Mouse (Mus musculus): ENCODE data around the gene Saal1. TPM values are rescaled to one million over a fixed set of nuclear protein-coding genes. Genes with fewer than 3 reads are reported as not detected.

The Saal1 gene
- polyA plus RNA-seq, 1 experiment from 2014 or later, result 32.9 TPM

- Histone ChIP-seq H3K4me2 (no peak overlapping the region), H3K9me3 (no peaks in the 10 kb centered on the region), H3K4me1 (peaks cover 17% of the 10 kb centered on the region), H3K36me3 (no peaks in the 10 kb centered on the region), H3K27ac (no peak overlapping the region), H3K9ac (no peak overlapping the region), H3K27me3 (peaks cover 16% of the 10 kb centered on the region), H3K4me3 (no peak overlapping the region)
- no peak for ATAC-seq (ENCODE audit: borderline replicate concordance, extremely low read depth, low FRiP score, low TSS enrichment)
- 63% methylated on average over 3 of the region's 3 CpGs for WGBS
These were observed 13.4 kb upstream of the Saal1 start for GRCm38 (mm10) chr7:46723849-46724248.

- Histone ChIP-seq H3K27me3 (peaks cover 21% of the 10 kb centered on the region), H3K36me3 (no peaks in the 10 kb centered on the region), H3K4me2 (no peak overlapping the region), H3K9me3 (no peaks in the 10 kb centered on the region), H3K9ac (no peak overlapping the region), H3K4me1 (peaks cover 18% of the 10 kb centered on the region), H3K4me3 (no peak overlapping the region), H3K27ac (no peak overlapping the region)
- 90% methylated on average over 6 of the region's 6 CpGs for WGBS
- ATAC-seq (ENCODE audit: borderline replicate concordance, extremely low read depth, low FRiP score, low TSS enrichment), result no peak
These were observed 12.9 kb upstream of the Saal1 start for GRCm38 (mm10) chr7:46723354-46723753.

GRCm38 (mm10) chr7:46720460-46720859, 10.0 kb upstream of the Saal1 start:
- no peak overlapping the region for H3K27ac ChIP-seq
- ATAC-seq (ENCODE audit: borderline replicate concordance, extremely low read depth, low FRiP score, low TSS enrichment), result no peak

GRCm38 (mm10) chr7:46719526-46719925, 9.0 kb upstream of the Saal1 start:
- 43% methylated on average over 7 of the region's 7 CpGs for WGBS
- H3K36me3 ChIP-seq, result no peaks in the 10 kb centered on the region
- peak; percentile 86 for ATAC-seq (ENCODE audit: borderline replicate concordance, extremely low read depth, low FRiP score, low TSS enrichment)

More at GRCm38 (mm10) chr7:46720460-46720859, 10.0 kb upstream of the Saal1 start:
- no peak overlapping the region for H3K9ac ChIP-seq
- no peak overlapping the region for H3K4me2 ChIP-seq
- no peaks in the 10 kb centered on the region for H3K36me3 ChIP-seq
- WGBS, result 57% methylated on average over 9 of the region's 9 CpGs
- no peak overlapping the region for H3K4me3 ChIP-seq
- no peaks in the 10 kb centered on the region for H3K9me3 ChIP-seq
- peaks cover 23% of the 10 kb centered on the region for H3K27me3 ChIP-seq
- peaks cover 36% of the 10 kb centered on the region for H3K4me1 ChIP-seq

GRCm38 (mm10) chr7:46718591-46719270, 8.3 kb upstream of the Saal1 start:
- Histone ChIP-seq H3K9ac (no peak overlapping the region), H3K4me2 (no peak overlapping the region), H3K4me3 (no peak overlapping the region), H3K27ac (no peak overlapping the region), H3K9me3 (no peaks in the 10 kb centered on the region), H3K27me3 (peaks cover 19% of the 10 kb centered on the region; the same call in 1 of the 2 replicates), H3K4me1 (peaks cover 36% of the 10 kb centered on the region), H3K36me3 (no peaks in the 10 kb centered on the region)
- 75% methylated on average over 7 of the region's 7 CpGs for WGBS
- ATAC-seq (ENCODE audit: borderline replicate concordance, extremely low read depth, low FRiP score, low TSS enrichment), result 0 out of 2 replicates have a peak, but pooled peaks have one; percentile 3

More at GRCm38 (mm10) chr7:46719526-46719925, 9.0 kb upstream of the Saal1 start:
- H3K27ac ChIP-seq, result no peak overlapping the region
- no peak overlapping the region for H3K9ac ChIP-seq
- H3K4me3 ChIP-seq, result no peak overlapping the region
- no peaks in the 10 kb centered on the region for H3K9me3 ChIP-seq
- no peak overlapping the region for H3K4me2 ChIP-seq
- H3K27me3 ChIP-seq, result peaks cover 20% of the 10 kb centered on the region
- peaks cover 36% of the 10 kb centered on the region for H3K4me1 ChIP-seq

- WGBS, result 25% methylated on average over 5 of the region's 5 CpGs
- Histone ChIP-seq H3K27ac (no peak overlapping the region), H3K36me3 (no peaks in the 10 kb centered on the region), H3K4me3 (no peak overlapping the region), H3K9me3 (no peaks in the 10 kb centered on the region), H3K4me2 (no peak overlapping the region; the same call in 1 of the 2 replicates), H3K4me1 (peaks cover 36% of the 10 kb centered on the region), H3K27me3 (peaks cover 22% of the 10 kb centered on the region; the same call in 1 of the 2 replicates), H3K9ac (no peak overlapping the region)
- ATAC-seq (ENCODE audit: borderline replicate concordance, extremely low read depth, low FRiP score, low TSS enrichment), result no peak
These were observed 6.4 kb upstream of the Saal1 start for GRCm38 (mm10) chr7:46716897-46717296.

GRCm38 (mm10) chr7:46715600-46715999, 5.1 kb upstream of the Saal1 start, which contains the start of gene Saa3:
Saa3 (minus strand) TSS chr7:46715700.
- peaks cover 22% of the 10 kb centered on the region; the same call in 1 of the 2 replicates for H3K27me3 ChIP-seq
- no peak for ATAC-seq (ENCODE audit: borderline replicate concordance, extremely low read depth, low FRiP score, low TSS enrichment)
- H3K9me3 ChIP-seq, result no peaks in the 10 kb centered on the region
- H3K4me2 ChIP-seq, result no peak within 1 kb of the TSS
- 76% methylated on average over 5 of the region's 5 CpGs for WGBS
- H3K36me3 ChIP-seq, result no peaks in the 10 kb centered on the region
- no peak within 1 kb of the TSS for H3K4me3 ChIP-seq
- H3K4me1 ChIP-seq, result peaks cover 36% of the 10 kb centered on the region
- no peak within 1 kb of the TSS for H3K27ac ChIP-seq
- 0 out of 2 replicates have a peak within 1 kb of the TSS, but pooled peaks have one; percentile 2 for H3K9ac ChIP-seq

GRCm38 (mm10) chr7:46714518-46714917, 4.0 kb upstream of the Saal1 start:
- no peak for ATAC-seq (ENCODE audit: borderline replicate concordance, extremely low read depth, low FRiP score, low TSS enrichment)
- WGBS, result 27% methylated on average over 6 of the region's 6 CpGs
- Histone ChIP-seq H3K9me3 (no peaks in the 10 kb centered on the region), H3K4me3 (no peak overlapping the region), H3K27ac (no peak overlapping the region), H3K36me3 (no peaks in the 10 kb centered on the region), H3K4me2 (no peak overlapping the region), H3K27me3 (peaks cover 22% of the 10 kb centered on the region; the same call in 1 of the 2 replicates), H3K4me1 (peaks cover 28% of the 10 kb centered on the region), H3K9ac (no peak overlapping the region)

- no peaks in the 10 kb centered on the region for H3K36me3 ChIP-seq
- no peak for ATAC-seq (ENCODE audit: borderline replicate concordance, extremely low read depth, low FRiP score, low TSS enrichment)
- H3K4me2 ChIP-seq, result no peak overlapping the region
- no peak overlapping the region for H3K27ac ChIP-seq
- peaks cover 6% of the 10 kb centered on the region; the same call in 1 of the 2 replicates for H3K27me3 ChIP-seq
- no peak overlapping the region for H3K9ac ChIP-seq
- H3K4me3 ChIP-seq, result no peak overlapping the region
- H3K9me3 ChIP-seq, result no peaks in the 10 kb centered on the region
- 56% methylated on average over 6 of the region's 6 CpGs for WGBS
- peaks cover 21% of the 10 kb centered on the region for H3K4me1 ChIP-seq
These were observed 1.8 kb upstream of the Saal1 start for GRCm38 (mm10) chr7:46712250-46712649.

GRCm38 (mm10) chr7:46700521-46701025, 9.9 kb downstream of the Saal1 start:
- no peak for ATAC-seq (ENCODE audit: borderline replicate concordance, extremely low read depth, low FRiP score, low TSS enrichment)
- H3K4me3 ChIP-seq, result no peak overlapping the region
- H3K27ac ChIP-seq, result no peak overlapping the region
- 93% methylated on average over 6 of the region's 6 CpGs for WGBS
- H3K4me2 ChIP-seq, result no peak overlapping the region
- H3K9me3 ChIP-seq, result no peaks in the 10 kb centered on the region
- H3K36me3 ChIP-seq, result peaks cover 86% of the 10 kb centered on the region
- no peaks in the 10 kb centered on the region for H3K27me3 ChIP-seq
- H3K9ac ChIP-seq, result no peak overlapping the region
- no peaks in the 10 kb centered on the region for H3K4me1 ChIP-seq

GRCm38 (mm10) chr7:46696754-46697153, 13.7 kb downstream of the Saal1 start:
- Histone ChIP-seq H3K36me3 (peaks cover 68% of the 10 kb centered on the region), H3K4me3 (no peak overlapping the region), H3K9me3 (no peaks in the 10 kb centered on the region), H3K27ac (no peak overlapping the region), H3K9ac (no peak overlapping the region), H3K4me1 (no peaks in the 10 kb centered on the region), H3K4me2 (no peak overlapping the region), H3K27me3 (no peaks in the 10 kb centered on the region)
- 86% methylated on average over 1 of the region's 1 CpGs for WGBS
- ATAC-seq (ENCODE audit: borderline replicate concordance, extremely low read depth, low FRiP score, low TSS enrichment), result no peak

GRCm38 (mm10) chr7:46686827-46687226, 23.7 kb downstream of the Saal1 start:
- H3K27me3 ChIP-seq, result no peaks in the 10 kb centered on the region
- no peaks in the 10 kb centered on the region for H3K9me3 ChIP-seq
- 82% methylated on average over 5 of the region's 5 CpGs for WGBS
- no peak overlapping the region for H3K27ac ChIP-seq
- H3K4me3 ChIP-seq, result no peak overlapping the region
- no peak for ATAC-seq (ENCODE audit: borderline replicate concordance, extremely low read depth, low FRiP score, low TSS enrichment)
- no peaks in the 10 kb centered on the region for H3K4me1 ChIP-seq
- peaks cover 29% of the 10 kb centered on the region for H3K36me3 ChIP-seq
- H3K9ac ChIP-seq, result no peak overlapping the region
- no peak overlapping the region for H3K4me2 ChIP-seq
